Mouse (Mus musculus) stomach, postnatal 0 days (tissue): ENCODE data around the gene Lyrm2.

Source experiments
- CTCF ChIP-seq: IDR thresholded peaks from 2 replicates; pipeline ENCODE4 v1.5.1; 2016; ENCODE audit warnings: antibody characterized with exemption, low read depth, mild to moderate bottlenecking, moderate library complexity
- EP300 ChIP-seq: optimal IDR thresholded peaks from 2 replicates; pipeline ENCODE3; 2016; ENCODE audit warnings: antibody characterized with exemption

DNA sequence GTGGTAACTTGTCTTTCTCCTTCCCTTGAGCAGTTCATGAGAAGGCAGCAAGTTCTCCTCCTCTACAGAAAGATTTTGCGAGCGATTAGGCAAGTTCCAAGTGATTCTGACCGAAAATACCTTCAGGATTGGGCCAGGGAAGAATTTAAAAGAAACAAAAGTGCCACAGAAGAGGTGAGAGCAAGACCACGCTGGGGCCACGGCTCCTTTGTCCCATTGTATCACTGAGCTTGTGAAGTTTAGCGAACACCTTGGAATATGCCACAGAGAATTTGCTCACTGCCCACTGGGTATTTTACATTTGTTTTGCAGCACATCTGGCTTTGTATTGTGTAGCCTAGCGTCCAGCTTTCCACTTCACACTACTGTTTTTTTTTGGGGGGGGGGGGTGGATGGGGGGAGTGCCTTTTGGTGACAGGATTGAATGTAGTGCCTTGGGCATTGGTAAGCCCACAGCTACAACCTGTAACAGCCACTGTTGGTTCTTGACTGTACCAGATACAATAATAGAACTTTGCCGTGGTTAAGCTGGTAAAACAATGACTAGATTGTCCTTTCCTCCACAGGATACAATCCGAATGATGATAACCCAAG lies 621 bp downstream of the Lyrm2 start:
- TF ChIP-seq CTCF (no peak), EP300 (no peak)
